Mouse (Mus musculus) telencephalon, adult 2 months (tissue): ENCODE data around the gene Shc3.

Experiments used
- DNase-seq: peaks from one replicate; pipeline ENCODE4 v3.0.0-alpha.2; 2011; ENCODE audit warnings: low read depth, low spot score

Gene Shc3

DNA sequence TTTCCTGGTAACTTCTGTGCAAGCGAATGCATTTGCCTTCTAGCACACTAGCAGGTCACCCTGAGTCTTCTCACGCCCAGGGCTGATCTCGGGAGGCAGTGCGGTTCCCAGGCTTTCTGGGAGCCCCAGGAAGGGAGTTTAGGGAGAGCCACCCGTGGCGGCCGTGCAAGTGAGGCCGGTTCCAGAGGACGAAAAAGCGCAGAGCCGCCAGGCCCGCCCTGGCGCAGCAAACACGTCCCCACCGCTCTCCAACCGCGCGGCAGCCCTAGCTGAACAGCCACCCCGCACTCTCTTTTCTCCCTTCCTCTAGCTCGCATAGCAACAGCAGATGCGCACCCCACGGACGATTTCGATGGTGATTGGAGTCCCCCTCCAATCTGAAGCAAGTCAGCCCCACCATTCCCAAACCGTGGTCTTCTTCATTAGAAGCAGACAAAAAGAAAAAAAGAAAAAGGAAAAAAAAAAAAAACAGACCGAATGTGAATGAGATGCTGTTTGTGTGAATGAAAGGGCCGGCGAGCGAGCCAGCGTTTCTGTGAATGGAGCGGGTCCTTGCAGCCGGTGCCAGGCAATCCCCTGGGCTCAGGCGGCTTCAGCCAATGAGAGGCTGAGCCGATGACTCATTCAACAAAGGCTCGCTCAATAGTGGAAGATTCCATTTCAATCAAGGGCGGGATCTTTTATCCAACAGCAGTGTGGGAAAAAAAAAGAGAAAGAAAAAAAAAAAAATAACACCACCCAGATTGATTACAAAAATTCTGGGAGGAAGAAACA lies at the start of gene Shc3:
TSS of gene Shc3 (minus strand) at position 509 of the 774 bp plus-strand sequence.
- DNase-seq = peak; percentile 94

DNA sequence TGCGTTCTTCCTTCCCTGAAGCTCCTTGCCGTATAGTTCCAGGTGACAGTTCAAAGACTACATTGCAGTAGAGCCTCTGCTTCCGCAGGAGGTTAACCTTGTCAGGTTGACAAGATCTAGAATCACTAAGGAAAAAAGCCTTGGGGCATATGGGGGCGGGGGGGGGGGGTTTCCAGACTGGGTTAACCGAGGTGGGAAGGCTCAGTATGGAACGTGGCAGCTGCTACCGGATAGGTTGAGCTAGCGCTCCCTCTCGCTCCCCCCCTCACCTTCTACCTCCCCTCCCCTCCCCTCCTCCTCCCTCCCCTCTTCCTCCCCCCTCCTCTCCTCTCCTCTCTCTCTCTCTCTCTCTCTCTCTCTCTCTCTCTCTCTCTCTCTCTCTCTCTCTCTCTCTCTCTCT lies 49.4 kb upstream of the Shc3 start:
- no peak for DNase-seq

GRCm38 (mm10) chr13:51617861-51618260 lies 48.6 kb upstream of the Shc3 start:
- peak; percentile 51 for DNase-seq

GRCm38 (mm10) chr13:51617306-51617705 lies 48.1 kb upstream of the Shc3 start:
- DNase-seq = no peak

DNA sequence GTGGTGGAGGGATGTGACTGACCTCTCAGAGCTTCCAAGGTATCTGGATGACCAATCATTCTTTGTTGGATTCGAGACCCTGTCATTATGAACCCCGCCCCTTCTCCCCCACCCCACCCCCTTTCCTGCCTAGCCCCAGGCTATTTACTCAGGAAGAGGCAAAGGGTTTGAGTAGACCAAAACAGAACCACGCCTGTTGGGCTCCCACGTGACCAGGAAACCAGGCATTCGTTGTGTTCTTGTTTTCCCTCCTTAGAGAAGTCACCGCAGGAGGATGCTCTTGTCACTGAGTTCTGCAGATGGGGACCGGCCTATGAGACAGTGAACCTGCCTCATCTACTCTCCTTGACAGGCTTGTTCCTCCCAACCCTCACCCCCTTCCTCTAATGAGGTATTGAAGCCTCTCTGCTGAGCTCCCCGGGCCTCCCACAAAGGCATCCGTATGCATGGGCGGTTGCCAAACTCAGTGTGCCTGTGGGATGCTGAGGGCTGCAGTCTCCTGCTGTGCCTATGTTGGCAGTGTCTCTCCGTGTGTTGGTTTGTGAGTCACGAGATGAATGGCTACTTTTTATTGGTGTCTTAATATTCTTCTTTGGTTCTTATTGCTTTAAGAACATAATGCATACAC lies 47.3 kb upstream of the Shc3 start:
- DNase-seq = peak; percentile 77

GRCm38 (mm10) chr13:51615815-51616214 lies 46.6 kb upstream of the Shc3 start:
- no peak for DNase-seq

- DNase-seq = no peak
These were observed 42.3 kb upstream of the Shc3 start for GRCm38 (mm10) chr13:51611500-51611899.

GRCm38 (mm10) chr13:51611060-51611459 lies 41.8 kb upstream of the Shc3 start:
- no peak for DNase-seq

DNA sequence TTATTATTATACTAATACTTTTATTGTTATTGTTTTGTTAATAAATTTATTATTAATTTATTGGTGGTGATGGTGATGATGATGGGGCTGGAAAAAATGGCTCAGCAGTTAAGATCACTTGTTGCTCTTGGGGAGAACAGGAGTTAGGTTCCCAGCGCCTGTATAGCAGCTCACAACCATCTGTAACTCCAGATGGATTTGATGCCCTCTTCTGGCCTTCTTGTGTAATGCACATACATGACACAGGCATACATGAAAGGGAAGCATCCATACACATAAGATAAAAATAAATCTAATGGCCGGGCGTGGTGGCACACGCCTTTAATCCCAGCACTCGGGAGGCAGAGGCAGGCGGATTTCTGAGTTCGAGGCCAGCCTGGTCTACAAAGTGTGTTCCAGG lies 40.0 kb upstream of the Shc3 start:
- DNase-seq = no peak

DNA sequence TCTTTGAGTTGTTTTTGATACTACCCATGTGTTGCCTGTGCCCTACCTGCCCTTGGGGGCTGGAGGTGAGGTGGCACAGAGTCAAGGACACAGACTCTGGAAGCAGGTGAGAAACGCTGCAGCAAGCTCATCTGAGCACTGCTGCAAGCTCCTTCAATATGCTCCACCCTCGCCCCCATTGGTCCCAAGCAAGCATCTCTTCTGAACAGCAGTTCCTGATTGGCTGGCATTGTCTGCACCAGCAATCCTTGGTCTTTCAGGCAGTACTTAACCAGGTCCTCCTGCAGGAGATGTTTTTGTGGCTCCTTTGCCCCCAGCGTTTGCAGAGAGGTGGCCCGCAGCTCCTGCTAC lies 34.6 kb upstream of the Shc3 start:
- no peak for DNase-seq

GRCm38 (mm10) chr13:51603221-51603893 lies 34.1 kb upstream of the Shc3 start:
- DNase-seq = peak; percentile 93

DNA sequence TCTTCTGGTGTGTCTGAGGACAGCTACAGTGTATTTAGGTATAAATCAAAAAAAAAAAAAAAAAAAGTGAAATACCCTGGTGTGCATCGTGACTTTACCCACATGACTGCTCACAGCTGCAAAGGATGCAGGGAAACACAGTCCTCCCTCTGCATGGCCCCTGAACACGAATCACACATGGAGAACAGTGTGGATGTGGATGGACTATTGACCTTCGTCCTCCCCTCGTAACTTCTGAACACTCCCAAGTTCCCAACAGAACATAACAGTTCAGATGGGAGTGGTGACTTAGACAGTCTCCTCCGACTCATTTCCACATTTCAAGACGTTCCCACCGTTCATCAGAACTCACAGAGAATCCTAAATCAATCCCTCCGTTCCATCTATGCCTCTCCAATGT lies 33.5 kb upstream of the Shc3 start:
- DNase-seq = no peak

- DNase-seq = no peak
These were observed 30.9 kb upstream of the Shc3 start for GRCm38 (mm10) chr13:51600169-51600568.

- DNase-seq = no peak
These were observed 28.8 kb upstream of the Shc3 start for GRCm38 (mm10) chr13:51598063-51598462.

- DNase-seq = no peak
These were observed 26.2 kb upstream of the Shc3 start for GRCm38 (mm10) chr13:51595404-51595803.

DNA sequence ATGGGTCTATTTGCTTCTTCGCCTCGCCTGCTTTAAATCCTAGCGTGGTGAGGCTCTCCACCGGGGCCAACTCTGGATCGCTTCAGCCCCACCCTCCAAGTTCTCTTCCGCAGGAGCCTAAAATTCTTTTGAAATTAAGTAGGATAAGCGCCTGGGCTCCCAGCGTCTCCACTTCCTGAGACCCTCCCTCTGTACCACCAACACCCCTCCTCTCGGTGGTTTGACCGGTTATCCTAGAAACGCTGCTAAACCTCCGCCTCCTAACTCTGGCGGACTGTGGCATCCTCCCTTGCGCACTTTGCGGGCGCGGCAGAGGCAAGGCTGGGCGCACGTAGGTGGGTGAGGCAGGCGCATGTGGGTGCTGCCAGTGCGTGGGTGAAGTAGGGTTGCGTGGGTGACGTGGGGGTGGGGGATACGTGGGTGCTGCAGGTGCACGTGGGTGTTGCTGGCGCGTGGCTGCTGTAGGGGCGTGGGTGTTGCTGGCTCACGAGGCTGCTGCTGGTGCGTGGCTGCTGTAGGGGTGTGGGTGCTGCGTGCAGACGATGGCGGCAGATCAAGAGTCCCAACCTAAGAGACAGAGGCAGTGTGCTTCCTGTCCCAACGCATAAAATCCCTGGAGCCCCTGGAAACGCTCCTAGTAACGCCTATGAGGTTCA lies 25.6 kb upstream of the Shc3 start:
- DNase-seq = no peak

GRCm38 (mm10) chr13:51588005-51588404 lies 18.8 kb upstream of the Shc3 start:
- no peak for DNase-seq

GRCm38 (mm10) chr13:51582204-51582603 lies 13.0 kb upstream of the Shc3 start:
- DNase-seq = no peak

DNA sequence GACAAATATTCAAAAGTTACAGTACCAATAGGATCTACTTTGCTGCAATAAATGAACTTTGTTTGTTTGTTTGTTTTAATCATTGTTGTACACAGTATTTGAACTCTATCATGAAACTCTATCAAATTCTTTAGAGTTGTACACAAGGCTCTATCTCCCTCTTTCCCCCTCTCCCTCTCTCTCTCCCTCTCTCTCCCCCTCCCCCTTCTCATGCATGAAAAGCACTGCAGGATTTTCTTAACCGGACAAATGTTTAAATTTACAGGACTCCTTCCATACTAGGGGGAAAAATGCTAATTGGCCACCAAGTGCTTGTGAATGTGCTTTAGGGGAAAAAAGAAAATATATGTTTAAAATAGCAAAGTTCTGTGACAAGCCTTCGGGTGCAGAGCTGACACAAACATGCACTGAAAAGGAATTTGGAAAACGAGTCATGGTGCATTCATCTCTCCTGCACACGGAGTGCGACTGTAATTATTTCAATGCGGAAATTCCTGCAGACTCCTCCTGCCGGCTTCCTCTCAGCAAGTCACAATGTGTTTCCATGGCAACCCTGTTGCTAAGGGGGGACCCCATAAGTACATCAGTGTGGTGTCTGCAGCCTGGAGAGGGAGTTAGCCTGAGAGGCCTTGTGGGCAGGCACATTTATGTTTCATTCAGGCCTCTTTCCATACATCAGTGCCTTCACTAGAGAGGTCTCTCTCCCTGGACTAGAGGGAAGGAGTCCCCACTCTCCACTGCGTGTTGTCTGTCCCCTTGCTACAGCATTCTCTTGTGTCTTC lies 11.2 kb upstream of the Shc3 start:
- DNase-seq = peak; percentile 81

- DNase-seq = peak; percentile 82
These were observed 4.6 kb upstream of the Shc3 start for GRCm38 (mm10) chr13:51573849-51574248.

DNA sequence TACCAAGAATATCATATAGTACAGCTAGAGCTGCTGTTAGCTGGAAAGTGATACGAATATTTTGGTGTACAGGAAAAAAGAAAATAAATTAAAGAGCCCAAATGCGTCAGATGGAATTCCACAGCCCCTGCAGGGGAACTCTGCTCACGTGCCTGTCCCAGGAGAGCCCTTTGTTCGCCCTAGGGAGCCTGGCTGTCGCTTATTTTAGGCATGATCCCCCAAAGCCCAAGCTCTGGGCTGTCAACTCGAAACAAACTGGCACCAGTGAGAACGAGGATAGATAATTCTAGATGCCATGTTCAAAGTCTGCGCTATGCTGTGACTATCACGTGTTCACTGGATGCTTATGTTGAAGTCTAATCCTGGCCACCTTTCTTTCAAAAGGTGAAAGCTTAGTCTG lies 892 bp upstream of the Shc3 start:
- no peak for DNase-seq

- DNase-seq = no peak
These were observed 458 bp upstream of the Shc3 start for GRCm38 (mm10) chr13:51569685-51570068.
